Mouse (Mus musculus): Measurements from ENCODE around the gene Ocel1.

- TF ChIP-seq POLR2A (IDR thresholded peaks at IDR 0.05; ENCODE audit: insufficient read depth, low read depth, low read length) (no peak), CTCF (IDR thresholded peaks at IDR 0.05) (no peak), EP300 (IDR thresholded peaks at IDR 0.05; ENCODE audit: insufficient read depth, low read depth, low read length) (no peak)
Observed at GRCm38 (mm10) chr8:71346581-71346980, 24.5 kb upstream of the Ocel1 start.

All from heart, adult 2 months (tissue).